Mouse (Mus musculus) C2C12 (cell line): ENCODE data around the gene C1qtnf3. TPM values are rescaled to one million over a fixed set of nuclear protein-coding genes. Genes with fewer than 3 reads are reported as not detected.

Experiments
- H3K27me3 ChIP-seq: one replicate; pipeline ENCODE4 v1.6.1; 2011; ENCODE audit not compliant: control insufficient read depth, insufficient read depth, insufficient read length
- H3K36me3 ChIP-seq: one replicate; pipeline ENCODE4 v1.6.1; 2011; ENCODE audit not compliant: control insufficient read depth, insufficient read depth
- H3K4me3 ChIP-seq: one replicate; pipeline ENCODE4 v1.5.1; 2011; ENCODE audit warnings: mild to moderate bottlenecking, control low read depth; ENCODE audit not compliant: poor library complexity, insufficient read depth, severe bottlenecking
- H3K79me2 ChIP-seq: one replicate; pipeline ENCODE4 v1.6.1; 2011; ENCODE audit not compliant: control insufficient read depth, insufficient read depth
- H3K79me3 ChIP-seq: one replicate; pipeline ENCODE4 v1.6.1; 2011; ENCODE audit warnings: low read depth, control low read depth
- H3ac ChIP-seq: one replicate; pipeline ENCODE3; 2011; ENCODE audit warnings: low read depth; ENCODE audit not compliant: control insufficient read depth, insufficient read length
- CEBPB ChIP-seq: IDR thresholded peaks from one replicate; pipeline ENCODE4 v1.6.1; 2011; ENCODE audit warnings: low read depth, mild to moderate bottlenecking, control low read depth, moderate library complexity
- CTCF ChIP-seq: IDR thresholded peaks from one replicate; pipeline ENCODE4 v1.5.1; 2011; ENCODE audit not compliant: control insufficient read depth, insufficient read depth, insufficient read length
- FOSL1 ChIP-seq: IDR thresholded peaks from one replicate; pipeline ENCODE4 v1.8.0; 2011; ENCODE audit warnings: mild to moderate bottlenecking, low read length; ENCODE audit not compliant: poor library complexity, insufficient read depth, severe bottlenecking
- MAX ChIP-seq: IDR thresholded peaks from one replicate; pipeline ENCODE4 v1.6.1; 2011; ENCODE audit warnings: mild to moderate bottlenecking, control low read depth
- MYOD1 ChIP-seq: IDR thresholded peaks from one replicate; pipeline ENCODE4 v1.6.1; 2011; ENCODE audit warnings: low read depth; ENCODE audit not compliant: control insufficient read depth, insufficient read length
- MYOG ChIP-seq: IDR thresholded peaks from one replicate; pipeline ENCODE4 v1.6.1; 2011; ENCODE audit not compliant: control insufficient read depth, insufficient read length; ENCODE audit errors: extremely low read depth
- USF1 ChIP-seq: IDR thresholded peaks from one replicate; pipeline ENCODE4 v1.6.1; 2011; ENCODE audit warnings: low read depth, mild to moderate bottlenecking, control low read depth, moderate library complexity
- long read RNA-seq, 2 experiments: library from polyadenylated mRNA; unstranded; transcript quantifications; one replicate each; pipeline ENCODE4 v2.0.0; 2019 to 2020
- polyA plus RNA-seq: library from polyadenylated mRNA; unstranded; fragments of >200 nt; fragmentation: generic; extraction: Trizol; gene quantifications from one replicate; pipeline ENCODE4 v1.2.1, GENCODE M21; 2012; ENCODE audit warnings: missing spikeins

Gene C1qtnf3
- 4.4 TPM for polyA plus RNA-seq
- long read RNA-seq, experiment 1, transcript C1qtnf3-201 (6 exons, 2,338 nt): major isoform, 29 of 36 reads
- long read RNA-seq, experiment 1, partial matches to known transcripts: 2 of 36 reads
- long read RNA-seq, experiment 1, other reads (novel, unspliced or antisense): 1 of 36 reads
- long read RNA-seq, experiment 2, partial matches to known transcripts: 0 of 2 reads
- long read RNA-seq, experiment 2, other reads (novel, unspliced or antisense): 0 of 2 reads

DNA sequence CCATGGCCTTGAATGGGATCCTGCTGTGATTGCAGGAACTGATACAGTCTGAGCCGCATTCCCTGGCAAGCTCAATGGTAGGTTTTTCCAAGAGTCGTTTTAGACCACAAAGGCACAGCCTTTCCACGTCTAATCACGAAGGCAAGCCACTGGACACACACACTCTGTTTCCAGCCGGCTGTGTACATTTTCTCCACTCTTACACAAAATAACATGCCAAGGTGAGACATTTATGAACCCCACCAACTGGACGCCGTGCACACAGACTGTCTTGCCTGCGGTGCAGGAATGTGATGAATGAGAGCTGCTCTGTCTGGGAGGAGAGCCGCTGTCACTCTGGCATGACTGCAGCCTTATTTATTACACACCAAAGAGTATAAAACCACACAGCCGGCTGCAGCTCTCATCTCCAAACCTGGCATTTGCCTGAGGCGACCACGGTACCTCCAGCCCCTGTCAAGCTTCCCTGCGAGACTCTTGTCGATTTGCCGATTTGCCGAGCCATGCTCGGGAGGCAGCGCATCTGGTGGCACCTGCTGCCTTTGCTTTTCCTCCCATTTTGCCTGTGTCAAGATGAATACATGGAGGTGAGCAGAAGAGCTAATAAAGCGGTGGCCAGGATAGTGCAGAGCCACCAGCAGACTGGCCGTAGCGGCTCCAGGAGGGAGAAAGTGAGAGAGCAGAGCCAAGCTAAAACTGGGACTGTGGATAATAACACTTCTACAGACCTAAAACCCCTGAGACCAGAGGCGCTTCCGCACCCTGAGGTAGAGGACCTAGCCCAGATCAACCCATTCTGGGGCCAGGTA lies at the start of gene C1qtnf3:
Gene C1qtnf3 (plus strand): TSS at position 382 of the 809 bp plus-strand sequence.
- TF ChIP-seq MYOD1 (no peak), FOSL1 (no peak)
- no peak within 1 kb of the TSS for H3K4me3 ChIP-seq
- no peaks in the 10 kb centered on the region for H3K27me3 ChIP-seq
- no peaks in the 10 kb centered on the region for H3K79me2 ChIP-seq
- no peaks in the 10 kb centered on the region for H3K79me3 ChIP-seq
- no peaks in the 10 kb centered on the region for H3K36me3 ChIP-seq
- H3ac ChIP-seq: no peak within 1 kb of the TSS

DNA sequence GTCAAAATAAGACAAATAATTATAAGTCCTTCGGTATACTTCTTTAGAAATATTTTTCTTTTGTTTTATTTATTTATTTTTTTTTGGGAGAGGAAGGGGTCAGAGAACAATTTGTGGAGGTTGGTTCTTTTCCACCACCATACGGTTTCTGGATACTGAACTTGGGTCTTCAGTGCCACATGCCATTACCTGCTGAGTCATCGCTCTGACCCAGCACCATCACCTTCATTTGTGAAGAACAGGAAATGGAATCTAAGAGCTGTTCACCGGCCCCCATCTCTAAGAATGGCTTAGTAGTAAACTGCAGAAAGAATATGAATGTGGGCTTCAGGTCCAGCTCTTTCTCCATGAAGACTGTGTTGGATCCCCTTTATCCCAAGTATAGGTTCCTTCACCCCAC lies 49.8 kb upstream of the C1qtnf3 start:
- TF ChIP-seq MYOG (no peak), USF1 (peak; percentile 52)
- no peaks in the 10 kb centered on the region for H3K36me3 ChIP-seq
- no peak overlapping the region for H3K4me3 ChIP-seq
- no peaks in the 10 kb centered on the region for H3K79me2 ChIP-seq
- H3K27me3 ChIP-seq: no peaks in the 10 kb centered on the region
- H3K79me3 ChIP-seq: no peaks in the 10 kb centered on the region
- no peak overlapping the region for H3ac ChIP-seq

DNA sequence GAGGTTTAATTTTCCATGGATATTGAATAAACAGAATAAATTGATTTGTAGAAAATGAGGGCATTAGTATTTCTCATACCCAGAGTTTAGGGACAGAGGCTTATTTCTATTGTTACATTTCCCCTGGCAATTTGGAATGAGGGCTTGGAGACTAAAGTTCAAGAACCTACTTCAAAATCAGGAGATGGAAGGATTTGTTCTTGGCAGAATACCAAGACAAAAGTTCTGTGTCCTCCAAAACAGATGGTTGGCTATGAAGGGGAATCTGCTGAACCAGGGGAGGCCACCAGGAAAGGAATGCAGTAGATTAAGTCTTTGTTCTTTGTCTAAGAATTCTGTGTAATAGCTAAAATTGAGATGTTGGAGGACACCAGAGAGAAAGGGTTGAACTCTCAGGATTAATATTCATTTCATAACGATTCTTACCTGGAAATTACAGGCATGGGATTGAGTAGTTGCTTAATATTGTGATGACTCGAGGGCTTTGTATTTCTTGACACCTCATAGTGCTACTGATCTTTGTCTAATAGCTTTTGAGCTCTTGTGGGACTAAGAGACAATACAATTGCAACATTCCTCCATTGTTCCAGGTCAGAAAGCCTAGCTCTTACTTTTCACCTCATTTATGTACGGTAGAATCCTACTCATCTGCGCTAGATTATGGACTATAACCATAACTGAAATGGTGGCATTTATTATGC lies 35.4 kb upstream of the C1qtnf3 start:
- Histone ChIP-seq H3K27me3 (no peaks in the 10 kb centered on the region), H3K79me2 (no peaks in the 10 kb centered on the region), H3K79me3 (no peaks in the 10 kb centered on the region), H3K4me3 (no peak overlapping the region), H3ac (no peak overlapping the region), H3K36me3 (no peaks in the 10 kb centered on the region)
- TF ChIP-seq MAX (no peak), MYOG (no peak), FOSL1 (no peak), CEBPB (no peak), MYOD1 (no peak), CTCF (no peak), USF1 (no peak)

DNA sequence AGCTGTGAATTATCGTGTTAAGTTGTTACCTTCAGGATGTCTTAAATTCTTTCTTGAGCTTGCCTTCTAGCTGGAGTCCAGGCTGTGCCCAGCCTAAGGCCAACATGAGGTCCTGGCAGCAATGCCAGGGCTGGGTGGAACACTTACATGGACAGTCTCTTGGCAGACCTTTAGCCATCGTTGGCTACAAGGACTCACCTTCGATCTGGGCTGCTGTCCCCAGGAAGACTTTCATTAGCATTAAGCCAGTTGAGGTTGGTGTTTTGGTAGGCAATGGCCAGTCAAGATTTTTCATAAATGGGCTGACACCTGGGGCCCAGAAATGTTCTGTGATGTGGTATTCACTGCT lies 34.8 kb upstream of the C1qtnf3 start:
- Histone ChIP-seq H3K79me3 (no peaks in the 10 kb centered on the region), H3ac (no peak overlapping the region), H3K4me3 (no peak overlapping the region), H3K79me2 (no peaks in the 10 kb centered on the region), H3K36me3 (no peaks in the 10 kb centered on the region), H3K27me3 (no peaks in the 10 kb centered on the region)
- TF ChIP-seq CTCF (no peak), FOSL1 (no peak), MYOD1 (no peak), MAX (no peak), MYOG (no peak), CEBPB (no peak)

DNA sequence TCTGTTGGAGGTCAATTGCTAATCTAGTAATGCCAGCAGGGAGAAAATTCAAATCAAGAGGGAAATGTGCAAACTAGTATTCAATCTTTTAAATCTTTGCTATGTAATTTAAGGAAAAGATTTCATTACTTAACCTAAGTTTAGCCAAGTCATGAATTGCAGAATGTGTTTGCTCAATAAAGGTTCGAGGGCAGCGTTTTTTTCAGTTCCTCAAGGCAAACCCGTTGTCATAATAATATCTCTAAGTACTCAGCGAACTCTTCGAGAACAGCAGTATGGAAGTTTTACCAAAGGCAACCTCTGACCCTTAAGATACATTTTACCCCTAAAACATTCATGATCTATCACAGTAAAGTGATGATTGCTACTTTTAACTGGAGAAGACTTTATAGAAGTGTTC lies 31.9 kb upstream of the C1qtnf3 start:
- no peaks in the 10 kb centered on the region for H3K79me2 ChIP-seq
- no peaks in the 10 kb centered on the region for H3K27me3 ChIP-seq
- H3K36me3 ChIP-seq: no peaks in the 10 kb centered on the region
- TF ChIP-seq FOSL1 (no peak), MYOG (no peak), CEBPB (no peak), USF1 (no peak), MYOD1 (no peak), CTCF (no peak), MAX (no peak)
- no peak overlapping the region for H3K4me3 ChIP-seq
- H3K79me3 ChIP-seq: no peaks in the 10 kb centered on the region
- no peak overlapping the region for H3ac ChIP-seq

DNA sequence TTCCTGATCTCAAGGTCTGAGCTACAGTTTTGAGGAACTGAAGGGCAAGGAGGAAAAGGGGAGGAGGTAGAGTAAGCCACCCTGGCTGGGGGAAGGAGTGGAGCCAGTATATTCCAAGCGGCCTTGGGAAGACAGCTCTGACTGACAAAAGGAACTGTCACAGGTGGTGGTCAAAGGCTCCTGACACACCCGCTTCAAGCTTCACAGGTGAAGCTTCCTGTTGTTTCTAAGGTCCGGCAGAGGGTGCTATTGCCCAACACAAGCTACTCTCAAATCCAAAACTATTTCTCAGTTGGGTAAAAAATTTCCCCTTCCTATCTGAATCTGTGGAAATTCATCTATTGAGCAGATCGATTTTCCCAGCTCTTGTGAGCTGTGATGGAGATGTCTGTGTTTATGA lies 31.1 kb upstream of the C1qtnf3 start:
- H3K4me3 ChIP-seq: no peak overlapping the region
- no peaks in the 10 kb centered on the region for H3K79me2 ChIP-seq
- H3K27me3 ChIP-seq: no peaks in the 10 kb centered on the region
- no peak overlapping the region for H3ac ChIP-seq
- no peaks in the 10 kb centered on the region for H3K36me3 ChIP-seq
- no peaks in the 10 kb centered on the region for H3K79me3 ChIP-seq
- TF ChIP-seq CEBPB (no peak), MYOD1 (no peak), CTCF (peak; percentile 33), USF1 (no peak), FOSL1 (no peak), MYOG (no peak)
